Mouse (Mus musculus): ENCODE results near the gene Vwa8. TPM values are rescaled to one million over a fixed set of nuclear protein-coding genes. Genes with fewer than 3 reads are reported as not detected.

Vwa8 gene
- polyA plus RNA-seq, 2 experiments, result 6.4 to 8.3 TPM

DNA sequence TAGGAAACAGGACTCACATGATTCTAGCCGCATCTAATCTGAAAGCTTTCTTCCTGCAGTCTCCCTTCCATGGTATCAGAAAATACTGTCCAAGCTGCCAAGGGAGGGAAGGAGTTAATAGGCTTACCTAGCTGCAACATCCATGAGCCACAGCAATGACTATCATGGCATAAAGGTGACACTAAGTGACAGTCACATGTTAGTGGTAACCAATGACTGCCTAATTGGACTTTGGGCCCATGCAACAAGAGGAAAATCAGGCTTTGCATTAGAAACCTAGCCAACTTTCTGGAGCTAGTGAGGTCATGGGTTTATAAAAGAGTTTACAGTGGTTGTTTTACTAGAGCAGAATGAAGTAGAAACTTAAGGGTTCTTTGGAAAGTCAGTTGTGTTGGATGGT, 46.6 kb downstream of the Vwa8 start:
- ATAC-seq (ENCODE audit: insufficient read depth) (no peak), DNase-seq (ENCODE audit: low read depth in 3 of 3, low spot score in 3 of 3) (no peak)
- Histone ChIP-seq H3K9me3 (ENCODE audit: control insufficient read depth, low read length) (no peaks in the 10 kb centered on the region), H3K27ac (no peak overlapping the region), H3K4me2 (ENCODE audit: low read depth) (no peak overlapping the region), H3K36me3 (replicated peaks; ENCODE audit: control insufficient read depth, insufficient read depth, low read depth) (no peaks in the 10 kb centered on the region), H3K9ac (replicated peaks) (no peak overlapping the region), H3K4me3 (ENCODE audit: insufficient read depth in 1 of 2, low read depth in 2 of 2, low read length in 2 of 2) (no peak overlapping the region), H3K4me1 (replicated peaks; ENCODE audit: control insufficient read depth in 2 of 2, insufficient read depth in 2 of 2, low read length in 1 of 2) (no peaks in the 10 kb centered on the region), H3K27me3 (ENCODE audit: control insufficient read depth, insufficient read depth, low read length) (no peaks in the 10 kb centered on the region)
- 50% methylated on average over 1 of the region's 1 CpGs for WGBS (ENCODE audit: insufficient replicate concordance)
- TF ChIP-seq CTCF (IDR thresholded peaks at IDR 0.05; ENCODE audit: low read depth) (no peak), EP300 (IDR thresholded peaks at IDR 0.05; ENCODE audit: low read depth) (no peak)

DNA sequence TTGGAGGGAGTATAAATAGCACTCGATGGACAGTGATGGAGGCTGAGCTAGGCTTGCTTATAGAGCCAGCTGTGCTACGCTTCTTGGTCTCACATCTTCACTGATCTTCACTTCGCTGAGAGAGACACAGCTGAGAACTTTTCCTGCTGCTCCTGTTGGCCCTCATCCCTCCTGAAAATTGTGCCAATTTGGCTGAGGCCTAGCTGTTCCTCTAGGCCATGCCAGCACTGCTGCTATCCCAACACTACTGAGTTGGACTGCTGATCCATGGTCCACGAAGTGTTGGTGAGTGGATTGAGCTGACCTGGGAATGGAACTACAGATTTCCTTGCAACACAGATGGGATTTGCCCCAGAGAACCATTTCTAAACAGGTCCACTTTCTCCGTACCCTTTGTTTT, 47.4 kb downstream of the Vwa8 start:
- ATAC-seq (ENCODE audit: insufficient read depth), result no peak
- TF ChIP-seq EP300 (IDR thresholded peaks at IDR 0.05; ENCODE audit: low read depth) (no peak), CTCF (IDR thresholded peaks at IDR 0.05; ENCODE audit: low read depth) (no peak)
- Histone ChIP-seq H3K9me3 (ENCODE audit: control insufficient read depth, low read length) (no peaks in the 10 kb centered on the region), H3K36me3 (replicated peaks; ENCODE audit: control insufficient read depth, insufficient read depth, low read depth) (no peaks in the 10 kb centered on the region), H3K4me3 (ENCODE audit: insufficient read depth in 1 of 2, low read depth in 2 of 2, low read length in 2 of 2) (no peak overlapping the region), H3K4me1 (replicated peaks; ENCODE audit: control insufficient read depth in 2 of 2, insufficient read depth in 2 of 2, low read length in 1 of 2) (no peaks in the 10 kb centered on the region), H3K27me3 (ENCODE audit: control insufficient read depth, insufficient read depth, low read length) (no peaks in the 10 kb centered on the region), H3K4me2 (ENCODE audit: low read depth) (no peak overlapping the region), H3K27ac (no peak overlapping the region), H3K9ac (replicated peaks) (no peak overlapping the region)
- no peak for DNase-seq (ENCODE audit: low read depth in 3 of 3, low spot score in 3 of 3)
- 67% methylated on average over 5 of the region's 5 CpGs for WGBS (ENCODE audit: insufficient replicate concordance)

DNA sequence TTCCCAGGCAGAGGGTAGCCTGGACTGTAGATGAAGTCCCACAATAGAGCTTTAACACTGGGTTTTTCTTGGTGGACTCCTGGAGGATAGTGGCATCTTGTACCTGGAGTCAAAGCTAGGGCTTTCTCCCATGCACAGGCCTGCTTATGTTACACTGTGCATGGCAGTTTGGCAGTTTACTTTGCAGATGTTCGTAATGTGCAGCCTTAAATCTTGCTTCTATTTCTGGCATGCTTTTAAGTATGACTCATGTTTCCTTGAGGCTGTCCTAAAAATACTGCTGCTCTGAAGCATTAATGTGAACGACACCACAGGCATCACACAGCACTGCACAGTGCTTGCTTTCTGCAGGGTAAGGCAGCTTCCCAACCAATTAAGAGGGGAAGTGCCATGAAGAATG, 51.9 kb downstream of the Vwa8 start:
- Histone ChIP-seq H3K27ac (no peak overlapping the region), H3K4me3 (ENCODE audit: insufficient read depth in 1 of 2, low read depth in 2 of 2, low read length in 2 of 2) (no peak overlapping the region), H3K4me2 (ENCODE audit: low read depth) (no peak overlapping the region), H3K9ac (replicated peaks) (no peak overlapping the region), H3K4me1 (replicated peaks; ENCODE audit: control insufficient read depth in 2 of 2, insufficient read depth in 2 of 2, low read length in 1 of 2) (no peaks in the 10 kb centered on the region), H3K36me3 (replicated peaks; ENCODE audit: control insufficient read depth, insufficient read depth, low read depth) (no peaks in the 10 kb centered on the region), H3K27me3 (ENCODE audit: control insufficient read depth, insufficient read depth, low read length) (no peaks in the 10 kb centered on the region), H3K9me3 (ENCODE audit: control insufficient read depth, low read length) (no peaks in the 10 kb centered on the region)
- ATAC-seq (ENCODE audit: insufficient read depth) (no peak), DNase-seq (ENCODE audit: low read depth in 3 of 3, low spot score in 3 of 3) (no peak)
- no peak for TF ChIP-seq CTCF (IDR thresholded peaks at IDR 0.05; ENCODE audit: low read depth)
- TF ChIP-seq EP300 (IDR thresholded peaks at IDR 0.05; ENCODE audit: low read depth), result no peak
- 23% methylated on average over 2 of the region's 2 CpGs for WGBS (ENCODE audit: insufficient replicate concordance)

DNA sequence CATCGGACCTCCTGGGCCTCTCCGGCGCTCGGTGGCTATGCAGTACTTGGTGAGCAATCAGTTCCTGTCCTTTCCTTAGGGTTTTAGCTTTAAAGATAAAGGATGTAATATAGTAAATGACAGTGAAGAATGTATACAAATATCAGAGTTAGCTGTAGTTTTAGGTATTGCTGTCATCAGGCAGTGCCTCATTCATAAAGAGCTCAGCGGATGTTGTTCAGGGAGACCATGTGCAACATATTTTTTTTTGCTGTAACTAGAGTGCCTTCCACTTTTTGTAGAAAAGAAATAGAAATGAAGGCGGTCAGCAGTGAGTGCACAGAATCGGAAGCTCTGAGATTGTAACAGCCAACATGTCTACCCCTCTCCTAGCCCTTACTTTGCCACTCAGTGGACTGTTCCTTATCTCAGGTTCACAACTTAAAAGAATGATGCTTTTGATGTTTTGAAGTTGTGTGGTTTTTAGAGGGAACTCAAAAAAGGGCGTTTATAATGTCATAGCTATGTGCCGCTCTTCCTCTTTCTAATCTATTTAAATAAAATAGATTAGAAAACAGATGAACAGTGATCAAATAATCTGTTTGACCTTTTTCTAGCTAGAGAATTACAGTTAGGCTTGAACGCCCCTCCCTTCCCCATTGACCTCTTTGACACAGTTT, 59.5 kb downstream of the Vwa8 start:
- Histone ChIP-seq H3K9ac (replicated peaks) (no peak overlapping the region), H3K9me3 (ENCODE audit: control insufficient read depth, low read length) (no peaks in the 10 kb centered on the region), H3K4me1 (replicated peaks; ENCODE audit: control insufficient read depth in 2 of 2, insufficient read depth in 2 of 2, low read length in 1 of 2) (no peaks in the 10 kb centered on the region), H3K27me3 (ENCODE audit: control insufficient read depth, insufficient read depth, low read length) (no peaks in the 10 kb centered on the region), H3K36me3 (replicated peaks; ENCODE audit: control insufficient read depth, insufficient read depth, low read depth) (no peaks in the 10 kb centered on the region), H3K27ac (no peak overlapping the region), H3K4me2 (ENCODE audit: low read depth) (no peak overlapping the region), H3K4me3 (ENCODE audit: insufficient read depth in 1 of 2, low read depth in 2 of 2, low read length in 2 of 2) (no peak overlapping the region)
- 68% methylated on average over 10 of the region's 10 CpGs for WGBS (ENCODE audit: insufficient replicate concordance)
- DNase-seq (ENCODE audit: low read depth in 3 of 3, low spot score in 3 of 3), result no peak
- TF ChIP-seq CTCF (IDR thresholded peaks at IDR 0.05; ENCODE audit: low read depth), result no peak
- TF ChIP-seq EP300 (IDR thresholded peaks at IDR 0.05; ENCODE audit: low read depth), result no peak
- no peak for ATAC-seq (ENCODE audit: insufficient read depth)

DNA sequence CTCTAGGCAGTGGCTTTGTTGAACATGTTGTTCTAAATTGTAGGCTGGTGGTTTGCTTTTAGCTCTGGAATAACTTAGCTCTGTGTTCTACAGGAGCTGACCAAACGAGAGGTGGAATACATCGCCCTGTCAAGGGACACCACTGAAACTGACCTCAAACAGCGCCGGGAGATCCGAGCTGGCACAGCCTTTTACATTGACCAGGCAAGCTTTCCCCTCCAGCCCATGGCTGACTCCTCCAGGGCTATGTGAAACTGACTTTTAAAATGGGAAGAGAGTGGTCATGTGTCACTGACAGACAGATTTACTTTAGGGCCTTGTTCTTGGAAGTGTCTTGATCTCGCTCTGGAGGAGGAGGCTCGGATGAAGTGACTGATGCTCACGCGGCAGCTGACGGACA, 63.2 kb downstream of the Vwa8 start:
- ATAC-seq (ENCODE audit: insufficient read depth) (no peak), DNase-seq (ENCODE audit: low read depth in 3 of 3, low spot score in 3 of 3) (no peak)
- Histone ChIP-seq H3K27ac (no peak overlapping the region), H3K4me3 (ENCODE audit: insufficient read depth in 1 of 2, low read depth in 2 of 2, low read length in 2 of 2) (no peak overlapping the region), H3K4me1 (replicated peaks; ENCODE audit: control insufficient read depth in 2 of 2, insufficient read depth in 2 of 2, low read length in 1 of 2) (no peaks in the 10 kb centered on the region), H3K4me2 (ENCODE audit: low read depth) (no peak overlapping the region), H3K36me3 (replicated peaks; ENCODE audit: control insufficient read depth, insufficient read depth, low read depth) (no peaks in the 10 kb centered on the region), H3K9me3 (ENCODE audit: control insufficient read depth, low read length) (no peaks in the 10 kb centered on the region), H3K27me3 (ENCODE audit: control insufficient read depth, insufficient read depth, low read length) (no peaks in the 10 kb centered on the region), H3K9ac (replicated peaks) (no peak overlapping the region)
- WGBS (ENCODE audit: insufficient replicate concordance), result 77% methylated on average over 10 of the region's 10 CpGs
- TF ChIP-seq CTCF (IDR thresholded peaks at IDR 0.05; ENCODE audit: low read depth), result no peak
- no peak for TF ChIP-seq EP300 (IDR thresholded peaks at IDR 0.05; ENCODE audit: low read depth)
